Mouse (Mus musculus) adipose tissue, adult 10 weeks (tissue): ENCODE results near the gene 1700057G04Rik. TPM values are rescaled to one million over a fixed set of nuclear protein-coding genes. Genes with fewer than 3 reads are reported as not detected.

Experiments
- polyA plus RNA-seq: library from polyadenylated mRNA; stranded (reverse); fragments of 350-450 nt; fragmentation: Illumina TruSeq; extraction: RNeasy Lipid Tissue Mini Kit (QIAGEN cat#74804); gene quantifications from one replicate; pipeline ENCODE4 v1.2.3, GENCODE M21; 2014; ENCODE audit warnings: low read depth, low replicate concordance

1700057G04Rik gene
- 1.6 TPM for polyA plus RNA-seq

GRCm38 (mm10) chr9:92309077-92309476 lies at the start of gene 1700057G04Rik:
TSS of gene 1700057G04Rik (plus strand) at chr9:92309377.

GRCm38 (mm10) chr9:92275486-92276207 lies 33.5 kb upstream of the 1700057G04Rik start, which contains the start of gene Plscr2:
TSS of gene Plscr2 (plus strand) at chr9:92275602.

Other genes starting within 250 kb of the 1700057G04Rik start
- not detected for gene Plscr5, start 116.4 kb upstream of the 1700057G04Rik start, polyA plus RNA-seq
- 9.6 TPM for gene Plscr1, start 59.6 kb upstream of the 1700057G04Rik start, polyA plus RNA-seq
- 17.0 TPM for gene Plscr2, start 33.8 kb upstream of the 1700057G04Rik start, polyA plus RNA-seq
- gene Plscr4, start 148.0 kb downstream of the 1700057G04Rik start, polyA plus RNA-seq = 10.5 TPM
- gene Plod2, start 232.8 kb downstream of the 1700057G04Rik start, polyA plus RNA-seq = 8.3 TPM